Mouse (Mus musculus) lung, embryonic 14.5 days (tissue): ENCODE measurements at regions not wholly inside any gene's neighbourhood (a gene's known extent, or its start where the extent isn't known, plus 50 kb on each side); places are given as distances from the start of the nearest gene placed in this dataset.

ENCODE experiments used
- ATAC-seq: fragments of 200-750 bp; cut with Nextera tagmentation; 2 replicates; pipeline ENCODE4 v1.8.0; 2017; ENCODE audit warnings: mild to moderate bottlenecking, moderate TSS enrichment, moderate library complexity; ENCODE audit not compliant: insufficient read depth
- DNase-seq: peaks from one replicate; pipeline ENCODE4 v3.0.0-alpha.2; 2015
- H3K27ac ChIP-seq: fragments of 300-500 bp; sonication (generic); 2 replicates; pipeline ENCODE4 v1.5.1; 2014; ENCODE audit warnings: low read depth, mild to moderate bottlenecking, moderate library complexity
- H3K27me3 ChIP-seq: fragments of 300-500 bp; sonication (generic); 2 replicates; pipeline ENCODE4 v1.6.1; 2014; ENCODE audit warnings: low read length, control low read depth; ENCODE audit not compliant: insufficient read depth
- H3K36me3 ChIP-seq: fragments of 300-500 bp; sonication (generic); 2 replicates; pipeline ENCODE4 v1.6.1; 2014; ENCODE audit warnings: control low read depth; ENCODE audit not compliant: insufficient read depth
- H3K4me1 ChIP-seq: fragments of 300-500 bp; sonication (generic); 2 replicates; pipeline ENCODE4 v1.6.1; 2014; ENCODE audit warnings: antibody characterized with exemption, control low read depth; ENCODE audit not compliant: insufficient read depth
- H3K4me2 ChIP-seq: fragments of 300-500 bp; sonication (generic); 2 replicates; pipeline ENCODE4 v1.6.1; 2014; ENCODE audit warnings: mild to moderate bottlenecking
- H3K4me3 ChIP-seq: fragments of 300-500 bp; sonication (generic); 2 replicates; pipeline ENCODE4 v1.5.1; 2014; ENCODE audit warnings: low read depth, low read length
- H3K9ac ChIP-seq: fragments of 300-500 bp; sonication (generic); 2 replicates; pipeline ENCODE4 v1.6.1; 2014
- H3K9me3 ChIP-seq: fragments of 300-500 bp; sonication (generic); 2 replicates; pipeline ENCODE4 v1.6.1; 2016; ENCODE audit warnings: low read depth, low read length, control low read depth
- CTCF ChIP-seq: IDR thresholded peaks from 2 replicates; pipeline ENCODE4 v1.5.1; 2016; ENCODE audit warnings: antibody characterized with exemption, low read depth
- WGBS: fragments of 180-500 bp; shearing (Covaris S2); extraction: QIAGEN DNeasy Blood & Tissue Kit; methylation state at CpG from one replicate; pipeline ENCODE4 v1.1.7; 2014; 5-methylcytosine and 5-hydroxymethylcytosine counted together

- DNase-seq: no peak
- no peak overlapping the region for H3K4me2 ChIP-seq
- peaks cover 18% of the 10 kb centered on the region for H3K4me1 ChIP-seq
- WGBS: 79% methylated on average over 4 of the region's 4 CpGs
- no peaks in the 10 kb centered on the region for H3K36me3 ChIP-seq
- no peaks in the 10 kb centered on the region for H3K27me3 ChIP-seq
- no peak for ATAC-seq
- no peak for TF ChIP-seq CTCF
- H3K9ac ChIP-seq: no peak overlapping the region
- H3K27ac ChIP-seq: no peak overlapping the region
- peaks cover 4% of the 10 kb centered on the region; the same call in 1 of the 2 replicates for H3K9me3 ChIP-seq
- no peak overlapping the region for H3K4me3 ChIP-seq
Measured at GRCm38 (mm10) chr1:133981185-133981584, 55.9 kb upstream of the Fmod start.

DNA sequence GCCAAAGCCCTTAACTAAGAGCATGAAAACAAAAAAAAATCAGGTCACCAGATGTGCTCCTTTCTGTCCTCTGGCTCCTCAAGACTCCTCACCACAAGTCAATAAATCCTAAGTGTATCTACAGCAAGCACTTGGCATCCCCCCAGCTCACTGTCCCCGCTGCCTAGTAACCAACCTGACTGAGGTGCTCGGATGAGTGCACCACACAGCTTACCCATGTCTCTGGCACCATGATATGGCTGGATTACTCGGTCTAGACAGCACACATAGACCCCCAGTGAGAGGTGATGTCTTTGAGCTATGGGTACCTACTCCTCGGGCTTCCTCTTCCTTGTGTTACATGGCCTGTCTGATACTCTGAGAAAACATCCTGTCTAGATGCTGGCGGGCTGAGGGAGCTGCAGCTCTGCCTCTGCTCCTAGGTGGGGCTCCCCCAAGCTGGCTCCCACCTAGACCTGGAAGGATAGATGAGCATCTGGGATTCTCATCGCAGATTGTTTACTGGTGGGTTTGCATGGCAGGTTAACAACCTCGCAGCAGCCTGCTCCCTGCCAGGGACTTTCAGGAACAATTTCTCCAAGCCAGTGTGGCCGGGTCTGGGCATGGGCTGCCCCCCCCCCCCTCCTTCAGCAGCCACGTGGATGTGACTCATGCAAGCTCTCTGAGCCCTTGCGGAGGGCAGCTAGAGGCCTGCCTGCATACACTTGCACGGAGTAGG lies 57.2 kb upstream of the Prelp start:
- Histone ChIP-seq H3K27me3 (no peaks in the 10 kb centered on the region), H3K4me2 (no peak overlapping the region), H3K9ac (no peak overlapping the region), H3K4me3 (no peak overlapping the region), H3K27ac (peak overlapping the region; percentile 33; the same call in 1 of the 2 replicates), H3K4me1 (peaks cover 18% of the 10 kb centered on the region), H3K36me3 (no peaks in the 10 kb centered on the region), H3K9me3 (no peaks in the 10 kb centered on the region)
- 29% methylated on average over 11 of the region's 11 CpGs for WGBS
- peak; percentile 75 for ATAC-seq
- DNase-seq: peak; percentile 44
- TF ChIP-seq CTCF: no peak

DNA sequence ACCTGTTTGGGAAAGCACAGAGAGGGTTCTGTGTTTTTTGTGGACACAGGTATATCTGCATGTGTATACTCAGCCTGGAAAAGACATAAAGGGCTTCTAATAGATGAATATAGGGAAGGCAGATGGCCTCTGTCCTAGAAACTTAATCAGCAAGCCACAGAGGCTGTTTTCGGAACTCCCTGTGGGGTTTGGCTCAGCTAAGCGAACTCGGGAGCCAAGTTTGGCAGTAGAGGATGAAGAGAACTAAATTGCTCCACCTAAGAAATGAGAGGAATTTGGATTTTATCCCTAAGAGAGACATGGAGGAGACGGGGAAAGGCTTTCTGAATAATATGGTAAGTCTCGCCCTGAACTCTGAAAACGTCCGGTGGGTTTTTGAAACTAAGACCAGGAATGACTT lies 56.0 kb upstream of the Prelp start:
- no peak overlapping the region for H3K27ac ChIP-seq
- no peak overlapping the region for H3K9ac ChIP-seq

GRCm38 (mm10) chr1:133973801-133974200 lies 52.6 kb upstream of the Prelp start:
- Histone ChIP-seq H3K27me3 (no peaks in the 10 kb centered on the region), H3K4me3 (no peak overlapping the region), H3K36me3 (no peaks in the 10 kb centered on the region), H3K27ac (no peak overlapping the region), H3K4me2 (no peak overlapping the region), H3K4me1 (peaks cover 22% of the 10 kb centered on the region), H3K9me3 (no peaks in the 10 kb centered on the region), H3K9ac (no peak overlapping the region)
- TF ChIP-seq CTCF: no peak
- WGBS: 74% methylated on average over 2 of the region's 2 CpGs
- DNase-seq (no peak), ATAC-seq (no peak)

More for the DNA sequence above, 56.0 kb upstream of the Prelp start:
- no peaks in the 10 kb centered on the region for H3K9me3 ChIP-seq
- H3K4me3 ChIP-seq: no peak overlapping the region
- no peaks in the 10 kb centered on the region for H3K27me3 ChIP-seq
- H3K4me1 ChIP-seq: peaks cover 18% of the 10 kb centered on the region
- DNase-seq (peak; percentile 75), ATAC-seq (no peak)
- WGBS: 58% methylated on average over 7 of the region's 7 CpGs
- H3K36me3 ChIP-seq: no peaks in the 10 kb centered on the region
- H3K4me2 ChIP-seq: no peak overlapping the region
- TF ChIP-seq CTCF: no peak

DNA sequence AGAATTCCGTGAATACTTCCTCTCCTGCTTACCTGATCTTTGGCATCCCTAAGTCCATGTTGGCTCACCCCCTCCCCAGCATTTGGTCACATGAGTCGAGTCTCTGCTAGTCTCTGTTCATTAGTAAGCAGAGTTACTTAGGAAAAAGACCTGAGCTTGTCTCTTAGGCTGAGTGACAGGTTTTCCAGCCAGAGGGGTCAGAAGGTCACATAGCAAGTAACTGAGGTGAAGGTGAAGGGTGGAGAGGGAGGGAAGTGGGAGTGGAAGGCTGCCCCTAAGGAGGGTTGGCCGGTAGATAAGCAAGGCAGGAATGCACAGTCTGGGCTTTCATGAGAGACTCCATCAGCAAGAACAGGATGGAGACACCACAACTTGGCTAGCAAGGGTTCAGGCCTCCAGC lies 50.1 kb upstream of the Prelp start:
- ATAC-seq (no peak), DNase-seq (no peak)
- H3K27ac ChIP-seq: no peak overlapping the region
- no peak for TF ChIP-seq CTCF
- H3K9ac ChIP-seq: no peak overlapping the region
- H3K27me3 ChIP-seq: no peaks in the 10 kb centered on the region
- no peaks in the 10 kb centered on the region for H3K9me3 ChIP-seq
- peaks cover 30% of the 10 kb centered on the region for H3K4me1 ChIP-seq
- no peaks in the 10 kb centered on the region for H3K36me3 ChIP-seq
- 38% methylated on average over 3 of the region's 3 CpGs for WGBS
- no peak overlapping the region for H3K4me2 ChIP-seq
- no peak overlapping the region for H3K4me3 ChIP-seq
